Mouse (Mus musculus) erythroblast, embryonic 14.5 days (primary cell): ENCODE results near the gene Tlk1. TPM values are rescaled to one million over a fixed set of nuclear protein-coding genes. Genes with fewer than 3 reads are reported as not detected.

Experiments
- H3K27me3 ChIP-seq: 2 replicates; pipeline ENCODE4 v1.6.1; 2012; ENCODE audit warnings: inconsistent platforms; ENCODE audit not compliant: control insufficient read depth
- H3K36me3 ChIP-seq: 2 replicates; pipeline ENCODE4 v1.6.1; 2012; ENCODE audit warnings: mild to moderate bottlenecking, inconsistent platforms; ENCODE audit not compliant: control insufficient read depth
- H3K4me1 ChIP-seq: 2 replicates; pipeline ENCODE4 v1.6.1; 2012; ENCODE audit warnings: inconsistent platforms; ENCODE audit not compliant: control insufficient read depth
- H3K4me3 ChIP-seq: replicated peaks from 2 replicates; pipeline ENCODE3; 2012; ENCODE audit warnings: moderate library complexity, mild to moderate bottlenecking, inconsistent platforms
- H3K9me3 ChIP-seq: 2 replicates; pipeline ENCODE4 v1.6.1; 2012; ENCODE audit warnings: low read length, inconsistent platforms, mixed read lengths; ENCODE audit not compliant: control insufficient read depth
- GATA1 ChIP-seq: IDR thresholded peaks from 2 replicates; pipeline ENCODE4 v1.6.1; 2012; ENCODE audit warnings: low read length, inconsistent platforms, mixed read lengths
- TAL1 ChIP-seq: IDR thresholded peaks from 3 replicates; pipeline ENCODE4 v1.6.1; 2012; ENCODE audit warnings: low read length, inconsistent platforms, mixed read lengths
- polyA plus RNA-seq: library from polyadenylated mRNA; stranded (reverse); fragments of >175 nt; gene quantifications from 2 replicates; pipeline ENCODE4 v1.2.3, GENCODE M21; 2012

Gene Tlk1
- polyA plus RNA-seq, 1 experiment, result 4.5 TPM

GRCm38 (mm10) chr2:70727089-70727488 is 98.4 kb downstream of the Tlk1 start:
- no peaks in the 10 kb centered on the region for H3K27me3 ChIP-seq
- peaks cover 97% of the 10 kb centered on the region for H3K36me3 ChIP-seq
- no peak for TF ChIP-seq TAL1
- no peak for TF ChIP-seq GATA1
- H3K4me3 ChIP-seq, result no peak overlapping the region
- H3K4me1 ChIP-seq, result no peaks in the 10 kb centered on the region
- H3K9me3 ChIP-seq, result no peaks in the 10 kb centered on the region

GRCm38 (mm10) chr2:70723610-70724243 is 101.8 kb downstream of the Tlk1 start:
- H3K4me3 ChIP-seq, result no peak overlapping the region
- H3K36me3 ChIP-seq, result peaks cover 96% of the 10 kb centered on the region
- no peaks in the 10 kb centered on the region for H3K4me1 ChIP-seq
- no peaks in the 10 kb centered on the region for H3K27me3 ChIP-seq
- H3K9me3 ChIP-seq, result no peaks in the 10 kb centered on the region
- TF ChIP-seq GATA1 (no peak), TAL1 (no peak)

DNA sequence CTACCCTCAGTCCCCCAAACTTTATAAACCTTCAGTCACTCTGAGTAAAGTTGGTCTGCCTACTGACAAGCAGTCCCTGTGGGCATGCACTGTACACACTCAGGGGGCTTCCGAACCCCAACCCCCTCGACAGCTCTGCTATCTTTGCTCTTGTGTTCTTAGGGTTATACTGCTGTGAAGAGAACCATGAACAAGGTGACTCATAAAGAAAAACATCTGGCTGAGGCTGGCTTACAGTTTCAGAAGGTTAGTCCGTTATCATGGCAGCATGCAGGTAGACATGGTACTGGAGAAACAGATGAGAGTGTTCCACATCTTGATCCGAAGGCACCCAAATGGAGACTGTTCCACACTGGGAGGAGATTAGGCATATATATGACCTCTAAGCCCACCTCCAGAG is 114.7 kb downstream of the Tlk1 start:
- H3K4me1 ChIP-seq, result peaks cover 5% of the 10 kb centered on the region; the same call in 1 of the 2 replicates
- no peaks in the 10 kb centered on the region for H3K9me3 ChIP-seq
- no peak overlapping the region for H3K4me3 ChIP-seq
- TF ChIP-seq TAL1 (no peak), GATA1 (no peak)
- H3K27me3 ChIP-seq, result no peaks in the 10 kb centered on the region
- H3K36me3 ChIP-seq, result peaks cover 87% of the 10 kb centered on the region

DNA sequence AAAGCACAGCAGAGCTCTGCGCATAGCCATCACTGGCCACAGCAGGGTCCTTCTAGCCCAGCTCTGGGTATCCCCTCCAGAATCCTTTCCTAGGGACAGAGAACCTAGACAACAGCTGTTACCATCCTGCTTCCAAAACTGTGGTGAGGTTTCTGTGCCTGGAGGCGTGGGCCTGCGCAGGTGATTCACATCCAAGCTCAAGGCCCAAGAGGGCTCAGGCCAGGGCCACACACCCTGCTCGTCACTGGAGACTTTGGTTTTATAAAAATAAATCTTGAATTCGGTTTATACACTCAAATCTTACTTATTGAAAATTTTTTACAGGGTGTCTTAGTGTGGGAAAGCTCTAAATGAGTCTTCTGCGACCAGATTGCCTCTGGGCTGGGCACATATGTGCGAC is 115.3 kb downstream of the Tlk1 start:
- H3K27me3 ChIP-seq, result no peaks in the 10 kb centered on the region
- H3K4me1 ChIP-seq, result peaks cover 6% of the 10 kb centered on the region
- no peak overlapping the region for H3K4me3 ChIP-seq
- no peaks in the 10 kb centered on the region for H3K9me3 ChIP-seq
- H3K36me3 ChIP-seq, result peaks cover 83% of the 10 kb centered on the region
- TF ChIP-seq GATA1 (no peak), TAL1 (no peak)

DNA sequence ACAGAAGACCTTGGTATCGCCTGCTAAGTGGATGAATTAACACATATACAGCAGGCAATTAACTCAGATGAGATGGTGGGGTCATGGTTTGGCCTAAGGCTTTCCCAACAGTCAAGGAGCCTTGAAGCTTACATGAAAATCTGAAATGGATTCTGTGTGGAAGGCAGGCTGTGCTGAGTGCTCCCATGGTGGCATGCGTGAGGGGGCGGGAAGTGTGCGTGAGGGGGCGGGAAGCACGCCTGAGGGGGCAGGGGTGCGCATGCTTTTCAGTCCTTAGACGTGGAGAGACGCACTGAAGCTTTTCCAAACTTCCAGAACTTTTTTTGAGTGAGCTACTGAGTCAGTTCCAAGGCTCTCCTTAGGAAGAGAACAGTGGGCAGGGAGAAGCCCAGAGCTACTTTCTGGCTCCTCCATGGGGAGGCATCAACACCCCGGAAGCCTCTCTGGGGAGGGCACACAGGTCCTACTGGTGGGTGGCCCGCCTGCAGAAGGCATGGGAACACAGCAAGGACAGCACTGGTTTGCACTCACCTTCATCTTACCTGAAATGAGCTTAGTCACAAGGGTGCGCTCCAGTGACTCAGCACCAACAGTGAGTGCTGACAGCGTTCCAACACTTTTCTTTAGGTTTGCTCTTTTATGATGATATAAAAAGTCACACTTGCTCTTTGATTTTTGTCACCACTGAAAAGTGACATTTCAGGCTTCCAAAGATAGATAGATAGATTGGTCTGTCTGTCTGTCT is 116.4 kb downstream of the Tlk1 start:
- H3K9me3 ChIP-seq, result no peaks in the 10 kb centered on the region
- H3K36me3 ChIP-seq, result peaks cover 80% of the 10 kb centered on the region
- TF ChIP-seq GATA1 (no peak), TAL1 (no peak)

DNA sequence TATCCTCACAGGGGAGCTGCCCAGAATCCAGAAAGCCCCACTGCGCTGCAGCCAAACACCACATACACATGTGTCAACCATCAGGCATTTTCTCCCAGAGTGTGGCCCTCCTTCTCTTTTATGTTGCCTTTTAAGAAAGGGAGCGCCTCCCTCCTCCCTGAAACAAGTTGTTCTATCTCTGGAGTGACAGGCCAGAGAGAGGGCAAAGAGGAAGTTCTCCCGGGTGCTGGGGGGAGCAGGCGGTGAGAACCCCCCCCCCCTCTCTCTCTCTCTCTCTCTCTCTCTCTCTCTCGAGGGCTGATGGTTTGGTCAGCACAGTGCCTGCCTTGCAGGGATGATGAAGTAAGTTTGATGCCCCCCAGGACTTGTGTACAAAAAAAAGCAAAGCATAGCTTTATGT is 123.1 kb downstream of the Tlk1 start:
- no peaks in the 10 kb centered on the region for H3K9me3 ChIP-seq
- TF ChIP-seq GATA1 (no peak), TAL1 (no peak)
- peaks cover 12% of the 10 kb centered on the region for H3K4me1 ChIP-seq
- H3K27me3 ChIP-seq, result no peaks in the 10 kb centered on the region
- H3K36me3 ChIP-seq, result peaks cover 23% of the 10 kb centered on the region
- no peak overlapping the region for H3K4me3 ChIP-seq

More for the DNA sequence above, 116.4 kb downstream of the Tlk1 start:
- Histone ChIP-seq H3K4me1 (peaks cover 17% of the 10 kb centered on the region), H3K27me3 (no peaks in the 10 kb centered on the region), H3K4me3 (no peak overlapping the region)

DNA sequence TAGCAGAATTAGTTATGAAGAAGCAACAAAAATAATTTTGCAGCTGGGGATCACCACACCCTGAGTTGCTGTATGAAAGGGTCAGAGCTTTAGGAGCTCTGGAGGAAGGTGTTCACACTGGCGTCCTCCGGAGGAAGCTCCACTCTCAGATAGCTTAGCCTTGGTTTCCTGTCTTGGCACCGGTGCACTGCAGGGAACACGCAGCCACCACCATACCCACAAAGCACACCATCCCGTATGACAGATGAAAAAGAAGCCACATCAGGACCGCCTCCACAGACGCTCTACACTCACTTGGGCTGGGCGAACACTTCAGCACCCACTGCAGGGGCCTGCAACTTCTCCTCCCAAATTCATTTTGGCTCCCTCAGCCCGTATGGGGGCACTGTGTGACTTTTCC is 124.0 kb downstream of the Tlk1 start:
- TF ChIP-seq TAL1 (no peak), GATA1 (no peak)
- H3K27me3 ChIP-seq, result no peaks in the 10 kb centered on the region
- H3K4me3 ChIP-seq, result no peak overlapping the region
- peaks cover 16% of the 10 kb centered on the region for H3K36me3 ChIP-seq
- peaks cover 12% of the 10 kb centered on the region for H3K4me1 ChIP-seq
- no peaks in the 10 kb centered on the region for H3K9me3 ChIP-seq

DNA sequence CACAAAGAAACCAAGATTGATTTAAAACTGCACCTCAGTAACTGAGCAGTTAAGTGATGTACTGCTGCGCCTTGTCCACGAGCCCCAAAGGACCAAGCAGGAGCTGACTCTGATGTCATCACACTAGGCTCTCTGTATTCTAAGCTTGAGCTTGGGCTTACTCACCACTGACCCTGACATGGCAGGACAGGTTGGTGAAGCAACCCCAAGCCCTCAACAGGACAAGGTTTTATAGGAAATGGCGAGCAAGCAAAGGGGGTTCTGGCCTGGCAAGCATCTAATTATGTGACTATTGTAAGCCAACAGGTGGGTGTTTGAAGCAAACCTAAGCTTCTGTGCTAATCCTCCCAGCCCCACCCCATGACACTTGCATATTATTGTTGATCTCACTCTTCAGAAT is 124.7 kb downstream of the Tlk1 start:
- Histone ChIP-seq H3K27me3 (no peaks in the 10 kb centered on the region), H3K9me3 (no peaks in the 10 kb centered on the region), H3K36me3 (peaks cover 13% of the 10 kb centered on the region), H3K4me1 (peaks cover 12% of the 10 kb centered on the region), H3K4me3 (no peak overlapping the region)
- no peak for TF ChIP-seq TAL1
- TF ChIP-seq GATA1, result no peak

- Histone ChIP-seq H3K36me3 (peaks cover 20% of the 10 kb centered on the region), H3K27me3 (no peaks in the 10 kb centered on the region), H3K4me3 (no peak overlapping the region), H3K9me3 (no peaks in the 10 kb centered on the region), H3K4me1 (no peaks in the 10 kb centered on the region)
- TF ChIP-seq GATA1 (no peak), TAL1 (no peak)
These were observed 129.8 kb downstream of the Tlk1 start for GRCm38 (mm10) chr2:70695712-70696111.
